ENCODE assay signal across 7 mouse cellular contexts in genomic region chr11:12025392-12025755, GRCm38 (mm10). TPM values are rescaled to one million over a fixed set of nuclear protein-coding genes. Genes with fewer than 3 reads are reported as not detected.
DNase-seq lines count a peak whose midpoint lies in the region; ATAC-seq and TF ChIP-seq lines count a peak whose summit lies in the region.

No protein-coding gene starts in this region.

- H3K36me3 ChIP-seq in forebrain, embryonic 13.5 days (ENCODE audit: poor library complexity, severe bottlenecking) = peaks cover 46% of the 10 kb centered on the region
- H3K36me3 ChIP-seq in intestine, embryonic 15.5 days = peaks cover 26% of the 10 kb centered on the region
- peaks cover 10% of the 10 kb centered on the region for H3K36me3 ChIP-seq in neural tube, embryonic 13.5 days

- peaks cover 90% of the 10 kb centered on the region for H3K27me3 ChIP-seq in forebrain, embryonic 13.5 days
- H3K27me3 ChIP-seq in intestine, embryonic 15.5 days (replicated peaks) = peaks cover 66% of the 10 kb centered on the region
- H3K27me3 ChIP-seq in neural tube, embryonic 13.5 days = peaks cover 89% of the 10 kb centered on the region

- H3K9ac ChIP-seq in forebrain, embryonic 13.5 days = no peak overlapping the region
- no peak overlapping the region for H3K9ac ChIP-seq in intestine, embryonic 15.5 days
- no peak overlapping the region for H3K9ac ChIP-seq in neural tube, embryonic 13.5 days

- no peak for DNase-seq in left cerebral cortex, adult 2 months (ENCODE audit: extremely low spot score in 1 of 2, low spot score in 2 of 2)
- no peak for DNase-seq in left cerebral cortex, adult 18-20 months (ENCODE audit: low spot score in 2 of 2)
- no peak for DNase-seq in cerebellum, adult 11 months

- peak overlapping the region; percentile 84 for H3K27ac ChIP-seq in left cerebral cortex, adult 2 months
- H3K27ac ChIP-seq in forebrain, embryonic 13.5 days = no peak overlapping the region
- H3K27ac ChIP-seq in intestine, embryonic 15.5 days = no peak overlapping the region
- no peak overlapping the region for H3K27ac ChIP-seq in neural tube, embryonic 13.5 days (replicated peaks)

- peaks cover 56% of the 10 kb centered on the region for H3K9me3 ChIP-seq in forebrain, embryonic 13.5 days (replicated peaks)
- H3K9me3 ChIP-seq in intestine, embryonic 15.5 days = peaks cover 13% of the 10 kb centered on the region
- H3K9me3 ChIP-seq in neural tube, embryonic 13.5 days = peaks cover 40% of the 10 kb centered on the region

- WGBS in forebrain, embryonic 13.5 days = 60% methylated on average over 32 of the region's 32 CpGs
- WGBS in intestine, embryonic 15.5 days = 53% methylated on average over 32 of the region's 32 CpGs
- 50% methylated on average over 32 of the region's 32 CpGs for WGBS in neural tube, embryonic 13.5 days

- ATAC-seq in forebrain, embryonic 13.5 days = peak; percentile 63
- ATAC-seq in intestine, embryonic 15.5 days = peak; percentile 77
- ATAC-seq in neural tube, embryonic 13.5 days (ENCODE audit: low read depth) = peak; percentile 76
- ATAC-seq in megakaryocyte-erythroid progenitor cell, adult 5-6 weeks (replicated peaks; ENCODE audit: low FRiP score, low TSS enrichment, poor library complexity, severe bottlenecking) = no peak

- peak overlapping the region; percentile 48 for H3K4me3 ChIP-seq in left cerebral cortex, adult 2 months
- peak overlapping the region; percentile 37 for H3K4me3 ChIP-seq in forebrain, embryonic 13.5 days
- H3K4me3 ChIP-seq in intestine, embryonic 15.5 days (replicated peaks) = no peak overlapping the region
- peak overlapping the region; percentile 42 for H3K4me3 ChIP-seq in neural tube, embryonic 13.5 days

- H3K4me1 ChIP-seq in forebrain, embryonic 13.5 days = peaks cover 4% of the 10 kb centered on the region; the same call in 1 of the 2 replicates
- H3K4me1 ChIP-seq in intestine, embryonic 15.5 days (replicated peaks) = 0 out of 2 replicates have a peak, but pooled peaks cover 3% of the 10 kb centered on the region
- H3K4me1 ChIP-seq in neural tube, embryonic 13.5 days (replicated peaks) = no peaks in the 10 kb centered on the region

- peak overlapping the region; percentile 58 for H3K4me2 ChIP-seq in forebrain, embryonic 13.5 days
- no peak overlapping the region for H3K4me2 ChIP-seq in intestine, embryonic 15.5 days (replicated peaks)
- H3K4me2 ChIP-seq in neural tube, embryonic 13.5 days = peak overlapping the region; percentile 56

- TF ChIP-seq CTCF in left cerebral cortex, adult 2 months (IDR thresholded peaks at IDR 0.05) = no peak

- intact Hi-C loops in left cerebral cortex, adult 2 months (cut with DNase I) = loop anchor here (1.0 to 5.0 kb wide), 4 partner anchors 212 to 517 kb away; no protein-coding TSS in a partner anchor

RNA-seq across cellular contexts. Expression of gene Grb10, which starts 13.1 kb away (rescaled TPM):
- total RNA-seq in left cerebral cortex, adult 2 months (2021) = 10 to 100 TPM; 30.5 to 35.1 TPM
- total RNA-seq in left cerebral cortex, adult 18-20 months (2021) = 10 to 100 TPM; 35.0 to 41.9 TPM
- polyA plus RNA-seq in forebrain, embryonic 13.5 days (2015; fragmentation: Nextera tagmentation; extraction: Ambion mirVana) = 165 and 188 TPM in 2 replicates
- 313 and 347 TPM in 2 replicates for polyA plus RNA-seq in intestine, embryonic 15.5 days (2015; fragmentation: Nextera tagmentation; extraction: Ambion mirVana)
- 133 and 154 TPM in 2 replicates for polyA plus RNA-seq in neural tube, embryonic 13.5 days (2015; fragmentation: Nextera tagmentation; extraction: Ambion mirVana)
- total RNA-seq in megakaryocyte-erythroid progenitor cell, adult 5-6 weeks (2014; fragmentation: Nextera tagmentation) = 38.7 and 42.0 TPM in 2 replicates
- total RNA-seq in megakaryocyte-erythroid progenitor cell, adult 5-6 weeks (2017) = 53.4 and 54.0 TPM in 2 replicates
